Mouse (Mus musculus) thymus, adult 2 months (tissue): ENCODE measurements around the gene Hinfp. TPM values are rescaled to one million over a fixed set of nuclear protein-coding genes. Genes with fewer than 3 reads are reported as not detected.

Experiments
- DNase-seq: peaks from one replicate; pipeline ENCODE4 v3.0.0; 2021
- H3K27ac ChIP-seq: fragments of 200-500 bp; 2 replicates; pipeline ENCODE4 v1.5.1; 2012; ENCODE audit warnings: low read length, control low read depth; ENCODE audit not compliant: control insufficient read depth, insufficient read depth
- H3K27me3 ChIP-seq: fragments of 200-500 bp; 2 replicates; pipeline ENCODE4 v1.6.1; 2012; ENCODE audit warnings: mild to moderate bottlenecking, low read length, moderate library complexity, mixed read lengths; ENCODE audit not compliant: control insufficient read depth, insufficient read depth
- H3K36me3 ChIP-seq: fragments of 200-500 bp; 2 replicates; pipeline ENCODE4 v1.6.1; 2012; ENCODE audit warnings: mild to moderate bottlenecking, low read length, moderate library complexity; ENCODE audit not compliant: control insufficient read depth, insufficient read depth
- H3K4me1 ChIP-seq: fragments of 200-500 bp; replicated peaks from 2 replicates; pipeline ENCODE4 v1.6.1; 2012; ENCODE audit warnings: low read length; ENCODE audit not compliant: control insufficient read depth, insufficient read depth
- H3K4me3 ChIP-seq: fragments of 200-500 bp; 2 replicates; pipeline ENCODE4 v1.5.1; 2012; ENCODE audit warnings: mild to moderate bottlenecking, low read length, control low read depth, moderate library complexity; ENCODE audit not compliant: control insufficient read depth, insufficient read depth
- CTCF ChIP-seq: fragments of 200-500 bp; IDR thresholded peaks from 2 replicates; pipeline ENCODE4 v1.5.1; 2012; ENCODE audit warnings: mild to moderate bottlenecking, control low read depth, low read length, moderate library complexity, borderline replicate concordance; ENCODE audit not compliant: control insufficient read depth, poor library complexity, insufficient read depth; ENCODE audit errors: extremely low read depth
- POLR2A ChIP-seq: fragments of 200-500 bp; IDR thresholded peaks from 2 replicates; pipeline ENCODE4 v1.6.1; 2012; ENCODE audit warnings: mild to moderate bottlenecking, low read length, control low read depth, moderate library complexity; ENCODE audit not compliant: control insufficient read depth, poor library complexity, insufficient read depth; ENCODE audit errors: extremely low read depth
- WGBS: fragments of 180-500 bp; shearing (Covaris S2); methylation state at CpG from one replicate; pipeline ENCODE4 v1.1.7; 2018; 5-methylcytosine and 5-hydroxymethylcytosine counted together
- polyA plus RNA-seq: library from polyadenylated mRNA; depleted of rRNA; stranded (reverse); fragments of >200 nt; gene quantifications from 2 replicates; pipeline ENCODE4 v1.2.3, GENCODE M21; 2012

Hinfp gene
- polyA plus RNA-seq, 1 experiment: 71.1 TPM

DNA sequence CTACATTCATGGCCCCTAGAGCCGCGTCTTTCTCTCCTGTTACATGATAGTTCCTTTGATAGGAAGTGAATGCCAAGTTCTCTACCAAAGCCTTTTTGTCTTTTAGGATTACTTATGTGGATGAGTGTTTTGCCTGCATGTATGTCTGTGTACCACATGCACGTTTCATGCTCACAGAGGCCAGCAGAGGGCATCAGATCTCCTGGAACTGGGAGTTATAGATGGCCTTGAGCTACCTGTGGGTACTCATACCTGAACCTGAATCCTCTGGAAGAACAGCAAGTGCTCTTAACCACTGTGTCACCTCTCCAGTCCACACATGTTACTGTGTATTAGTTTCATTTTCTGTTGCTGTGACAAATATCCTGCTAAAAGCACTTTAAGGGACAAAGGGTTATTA is 13.0 kb downstream of the Hinfp start:
- peaks cover 9% of the 10 kb centered on the region for H3K27me3 ChIP-seq
- peaks cover 9% of the 10 kb centered on the region for H3K4me1 ChIP-seq
- TF ChIP-seq CTCF (no peak), POLR2A (no peak)
- 81% methylated on average over 3 of the region's 3 CpGs for WGBS
- peaks cover 43% of the 10 kb centered on the region for H3K36me3 ChIP-seq
- peak; percentile 73 for DNase-seq
- H3K27ac ChIP-seq: no peak overlapping the region
- H3K4me3 ChIP-seq: no peak overlapping the region

DNA sequence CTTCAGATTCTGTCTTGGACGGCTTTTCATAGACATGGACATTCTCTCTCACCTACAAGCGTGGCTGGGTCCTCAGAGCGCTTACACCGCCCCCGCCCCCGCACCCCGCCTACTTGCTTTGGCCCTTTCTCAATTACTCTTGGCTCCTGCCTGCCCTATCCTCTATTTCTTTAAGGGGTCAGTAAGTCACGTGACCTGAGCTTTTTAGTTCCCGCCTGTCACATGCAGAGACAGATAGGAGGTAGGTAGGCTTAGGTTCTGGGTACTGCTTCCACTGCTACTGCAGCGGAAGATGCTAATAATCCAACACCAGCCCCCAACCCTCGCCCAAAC is 16.5 kb downstream of the Hinfp start:
- no peak for DNase-seq
- 60% methylated on average over 11 of the region's 11 CpGs for WGBS
- H3K27ac ChIP-seq: no peak overlapping the region
- H3K4me1 ChIP-seq: peaks cover 15% of the 10 kb centered on the region
- TF ChIP-seq CTCF (no peak), POLR2A (no peak)
- peaks cover 16% of the 10 kb centered on the region for H3K36me3 ChIP-seq
- peaks cover 20% of the 10 kb centered on the region for H3K27me3 ChIP-seq
- no peak overlapping the region for H3K4me3 ChIP-seq

DNA sequence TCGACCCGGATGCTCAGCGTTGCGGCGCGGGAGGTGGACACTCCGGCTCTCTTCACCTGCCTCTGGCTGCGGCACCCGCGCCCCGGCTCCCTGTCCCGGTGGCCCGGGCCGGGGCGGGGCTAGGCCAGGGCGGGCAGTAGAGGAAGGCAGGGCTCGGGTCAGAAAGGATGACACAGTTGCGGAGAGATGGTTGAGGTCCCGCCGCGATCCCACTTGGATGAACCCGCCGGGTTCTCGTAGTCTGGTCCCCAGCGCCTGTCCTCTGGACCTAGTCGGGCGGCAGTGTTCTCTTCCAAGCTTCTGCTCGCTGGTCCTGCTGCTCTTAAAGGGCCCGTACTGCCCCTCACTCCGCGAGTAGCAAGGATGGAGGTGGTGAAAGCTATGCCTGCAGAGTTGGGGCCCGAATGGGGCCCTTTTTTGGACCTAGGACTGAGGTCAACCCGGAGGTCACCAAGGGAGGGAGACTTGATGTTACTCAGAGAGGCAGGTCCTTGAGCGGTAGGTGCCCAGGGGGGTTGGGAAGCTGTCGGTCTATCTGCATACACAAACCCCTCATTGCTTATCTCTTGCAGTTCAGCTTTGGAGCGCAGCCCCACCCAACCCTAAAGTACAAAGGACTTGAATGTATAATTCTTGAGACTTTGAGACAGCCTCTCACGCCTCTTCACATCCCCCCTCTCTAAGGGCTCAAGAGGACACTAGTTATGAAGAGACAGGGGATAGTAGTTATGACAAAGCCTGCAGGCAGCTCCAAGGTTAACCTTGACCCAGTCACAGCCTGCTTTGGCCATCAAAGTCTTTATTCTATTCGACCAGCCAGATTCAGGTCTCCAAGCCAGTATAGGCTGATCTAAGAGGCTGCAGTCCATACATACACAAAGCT is 17.2 kb downstream of the Hinfp start, which contains the start of gene Abcg4:
Abcg4 (minus strand) TSS at position 540 of the 883 bp plus-strand sequence.
- DNase-seq: no peak
- Histone ChIP-seq H3K4me1 (peaks cover 15% of the 10 kb centered on the region), H3K27me3 (peaks cover 20% of the 10 kb centered on the region), H3K4me3 (peak within 1 kb of the TSS; percentile 9; the same call in 1 of the 2 replicates), H3K27ac (no peak within 1 kb of the TSS), H3K36me3 (peaks cover 15% of the 10 kb centered on the region)
- 8% methylated on average over 38 of the region's 38 CpGs for WGBS
- TF ChIP-seq CTCF (no peak), POLR2A (no peak)

DNA sequence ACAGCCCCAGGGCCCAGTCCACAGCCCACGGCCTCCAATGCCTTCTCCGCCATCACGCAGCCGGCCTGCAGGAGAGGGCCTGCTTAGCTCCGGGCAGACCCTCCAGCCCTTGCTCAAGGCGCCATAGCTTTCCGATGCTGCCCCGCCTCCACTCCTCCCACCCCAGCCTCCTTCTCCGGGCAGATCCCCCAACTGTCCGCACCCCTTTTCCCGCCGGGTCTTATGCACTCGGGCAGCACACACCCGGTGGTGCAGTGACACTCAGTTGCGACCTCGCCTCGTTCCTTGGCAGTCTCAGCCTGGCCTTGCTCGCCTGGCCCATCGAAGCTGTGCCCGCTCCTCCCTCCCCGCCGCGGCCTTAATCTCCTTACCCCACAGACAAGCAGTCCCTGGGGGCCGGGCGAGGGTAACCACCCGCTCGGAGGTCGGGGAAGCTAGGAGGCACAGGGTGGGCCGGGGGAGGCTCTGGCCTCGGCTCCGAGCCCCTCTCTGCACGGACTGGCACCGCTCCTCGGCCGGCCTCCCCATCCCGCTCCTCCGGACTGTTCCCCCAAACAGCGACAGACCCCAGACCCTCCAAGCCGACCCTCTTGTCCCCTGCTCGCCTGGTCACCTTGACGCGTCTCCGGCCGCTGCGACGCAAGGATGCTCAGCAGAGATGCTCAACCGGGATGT is 17.9 kb downstream of the Hinfp start:
- Histone ChIP-seq H3K27ac (no peak overlapping the region), H3K4me3 (0 out of 2 replicates have a peak overlapping the region, but pooled peaks have one; percentile 9), H3K36me3 (peaks cover 13% of the 10 kb centered on the region), H3K4me1 (peaks cover 15% of the 10 kb centered on the region), H3K27me3 (peaks cover 20% of the 10 kb centered on the region)
- TF ChIP-seq CTCF (no peak), POLR2A (no peak)
- DNase-seq: no peak
- WGBS: 5% methylated on average over 47 of the region's 47 CpGs

DNA sequence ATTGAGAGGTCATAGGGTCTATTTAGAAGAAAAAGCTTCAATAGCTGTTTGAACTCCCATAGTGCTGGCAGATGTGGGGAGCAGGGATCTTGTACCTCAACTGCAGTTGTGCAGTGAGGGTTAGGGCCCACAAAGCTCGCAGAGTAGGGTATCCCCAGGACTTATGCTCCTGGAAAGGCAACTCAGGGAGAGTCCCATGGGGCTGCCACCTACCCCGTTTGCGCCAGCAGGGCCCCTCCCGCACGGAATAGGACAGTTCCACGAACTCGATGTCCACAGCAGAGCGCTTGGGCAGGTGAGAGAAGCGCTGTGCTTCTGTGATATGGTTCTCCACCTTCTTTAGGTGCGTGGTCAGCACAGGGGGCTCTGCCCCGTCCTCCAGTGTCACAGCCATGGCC is 18.5 kb downstream of the Hinfp start:
- H3K36me3 ChIP-seq: peaks cover 11% of the 10 kb centered on the region
- H3K27me3 ChIP-seq: peaks cover 20% of the 10 kb centered on the region
- peaks cover 15% of the 10 kb centered on the region for H3K4me1 ChIP-seq
- H3K27ac ChIP-seq: no peak overlapping the region
- 17% methylated on average over 11 of the region's 11 CpGs for WGBS
- DNase-seq: no peak
- TF ChIP-seq POLR2A: no peak
- no peak for TF ChIP-seq CTCF
- 0 out of 2 replicates have a peak overlapping the region, but pooled peaks have one; percentile 9 for H3K4me3 ChIP-seq

DNA sequence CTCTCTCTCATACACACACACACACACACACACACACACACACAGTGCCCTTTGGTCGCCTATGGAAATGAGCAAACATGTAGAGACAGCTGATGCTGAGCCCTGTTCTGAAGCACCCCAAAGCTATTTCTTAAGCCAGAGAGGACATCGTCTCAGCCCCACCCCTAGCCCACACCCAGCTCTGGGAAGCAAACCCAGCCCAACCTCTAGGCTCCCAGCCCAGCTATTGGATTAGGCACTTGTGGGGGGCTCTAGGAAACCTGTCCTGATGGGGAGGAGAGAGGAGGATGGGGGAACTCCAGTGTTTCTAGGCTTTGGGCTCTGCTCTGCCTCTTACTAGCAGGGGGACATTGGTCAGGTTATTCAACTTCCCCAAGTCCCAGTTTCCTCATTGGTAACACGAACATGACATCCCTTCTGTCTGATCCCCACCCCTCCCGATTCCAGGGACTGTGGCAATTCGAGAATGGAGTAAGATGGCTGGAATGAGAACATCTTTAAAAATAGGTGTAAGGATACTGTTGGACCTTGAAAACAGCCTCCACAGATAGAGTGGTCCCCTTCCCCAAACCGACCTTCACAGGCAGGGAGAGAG is 19.1 kb downstream of the Hinfp start:
- Histone ChIP-seq H3K27ac (no peak overlapping the region), H3K4me1 (peaks cover 15% of the 10 kb centered on the region), H3K27me3 (peaks cover 20% of the 10 kb centered on the region), H3K36me3 (peaks cover 5% of the 10 kb centered on the region), H3K4me3 (no peak overlapping the region)
- DNase-seq: no peak
- no peak for TF ChIP-seq POLR2A
- no peak for TF ChIP-seq CTCF
- WGBS: 18% methylated on average over 6 of the region's 6 CpGs
